Mouse (Mus musculus): ENCODE data around the gene Gpa33.
A peak's percentile ranks its signal among the peaks of the same experiment; 100 is the strongest.
"Not testable (repeated sequence)": the region's sequence is repeated elsewhere in the genome, so short reads cannot be mapped to it uniquely, and the experiment has no call there.

The Gpa33 gene

GRCm38 (mm10) chr1:166135091-166135740, 5.2 kb downstream of the Gpa33 start:
- no peak for DNase-seq

DNA sequence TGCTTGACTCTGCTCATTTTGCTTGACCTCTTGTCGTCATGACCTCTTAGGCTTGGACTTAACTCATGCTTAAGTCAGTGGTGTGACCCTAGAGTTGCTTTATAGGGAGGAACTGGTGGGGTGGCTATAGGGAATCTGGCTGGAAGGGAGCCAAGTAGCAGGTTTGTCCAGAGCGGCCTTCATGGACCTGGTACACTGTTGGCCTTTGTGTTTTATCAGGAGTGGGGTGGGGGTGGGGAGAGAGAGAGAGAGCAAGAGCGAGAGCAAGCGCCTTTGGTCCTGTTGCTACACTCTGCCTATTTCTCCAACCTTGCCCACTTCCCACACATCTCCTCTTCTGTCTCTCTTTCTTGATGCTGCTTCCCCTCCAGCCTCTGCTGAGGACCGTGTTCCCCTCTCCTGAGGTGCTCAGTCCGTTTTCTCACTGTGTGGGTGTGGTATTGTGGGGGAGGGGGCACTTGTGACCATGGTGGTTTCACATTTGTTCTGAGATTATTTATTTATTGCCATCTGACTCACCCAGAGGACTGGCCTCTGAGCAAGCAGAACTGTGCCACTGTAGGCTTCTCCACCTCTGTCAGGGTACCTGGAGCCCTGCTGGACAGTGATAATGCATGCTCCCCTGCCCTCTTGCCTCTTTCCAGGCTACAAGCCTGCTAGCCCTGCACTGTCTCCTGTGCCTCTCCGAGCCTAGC, 7.4 kb downstream of the Gpa33 start:
- no peak for DNase-seq

GRCm38 (mm10) chr1:166138136-166138535, 8.1 kb downstream of the Gpa33 start:
- no peak for DNase-seq

DNA sequence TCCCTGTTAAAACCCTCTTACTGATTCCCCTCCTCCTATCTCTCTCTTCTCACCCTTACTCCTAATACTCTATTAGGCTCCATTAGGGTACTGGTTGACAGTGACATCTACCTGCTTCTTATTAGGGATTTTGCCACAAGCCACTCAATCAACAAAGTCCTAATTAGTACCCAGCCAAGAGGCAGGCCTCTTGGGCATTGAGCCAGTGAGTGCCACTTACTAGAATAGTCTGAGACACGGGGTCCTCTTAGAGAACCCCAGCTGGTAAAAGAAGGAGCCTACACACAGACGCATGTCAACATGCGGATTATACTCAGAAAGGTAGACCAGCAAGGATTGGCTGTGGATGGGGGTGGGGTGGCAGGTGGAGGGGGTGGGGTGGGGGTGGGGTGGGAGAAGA, 9.1 kb downstream of the Gpa33 start:
- no peak for DNase-seq

GRCm38 (mm10) chr1:166139620-166140184, 9.7 kb downstream of the Gpa33 start:
- DNase-seq = no peak

DNA sequence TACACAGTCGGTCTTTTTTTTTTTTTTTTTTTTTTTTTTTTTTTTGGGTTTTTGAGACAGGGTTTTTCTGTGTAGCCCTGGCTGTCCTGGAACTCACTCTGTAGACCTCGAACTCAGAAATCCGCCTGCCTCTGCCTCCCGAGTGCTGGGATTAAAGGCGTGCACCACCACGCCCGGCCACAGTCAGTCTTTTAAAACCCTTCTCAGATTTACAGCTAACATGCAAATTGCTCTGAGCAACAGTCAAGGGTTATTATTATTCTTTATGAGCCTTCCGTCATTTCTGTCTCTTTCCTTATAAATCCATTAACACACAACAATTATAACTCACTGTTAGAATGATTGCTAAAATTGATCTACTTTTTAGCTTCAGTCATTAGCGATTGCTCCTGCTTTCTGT, 11.8 kb downstream of the Gpa33 start:
- not testable (repeated sequence) for DNase-seq

DNA sequence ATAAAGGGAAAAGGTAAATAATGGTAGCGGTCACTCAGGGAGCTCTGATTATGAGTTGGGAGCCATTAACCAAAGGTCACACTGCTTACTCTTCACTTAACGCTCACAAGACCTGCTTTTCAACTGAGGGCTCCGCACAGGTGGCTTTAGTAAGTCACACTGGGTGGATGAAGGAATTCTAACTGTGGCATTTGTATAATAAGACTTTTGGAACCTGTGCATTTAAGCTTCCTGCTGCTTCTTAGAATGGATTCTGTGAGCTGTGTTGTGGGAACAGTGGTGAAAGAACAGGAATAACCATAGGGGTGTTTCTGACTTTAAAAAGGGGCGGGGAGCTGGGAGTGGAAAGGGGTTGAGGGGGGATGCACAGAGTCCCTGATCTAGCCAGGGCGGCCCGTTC, 12.3 kb downstream of the Gpa33 start:
- no peak for DNase-seq

GRCm38 (mm10) chr1:166146626-166147025, 16.6 kb downstream of the Gpa33 start:
- no peak for DNase-seq

DNA sequence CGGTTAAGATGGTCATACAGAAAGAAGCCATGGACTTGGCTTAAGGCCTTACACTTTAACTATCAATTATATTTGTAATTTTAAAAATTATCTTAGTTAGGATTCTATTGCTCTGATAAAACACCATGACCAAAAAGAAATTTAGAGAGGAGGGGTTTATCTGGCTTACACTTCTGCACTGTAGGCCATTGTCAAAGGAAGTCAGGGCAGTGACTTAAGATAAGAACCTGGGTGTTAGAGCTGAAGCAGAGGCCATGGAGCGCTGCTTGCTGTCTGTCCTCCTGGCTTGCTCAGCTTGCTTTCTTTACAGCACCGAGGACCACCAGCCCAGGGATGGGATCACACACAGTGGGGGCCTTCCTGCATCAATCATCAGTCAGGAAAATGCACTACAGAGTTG, 17.6 kb downstream of the Gpa33 start:
- no peak for DNase-seq

DNA sequence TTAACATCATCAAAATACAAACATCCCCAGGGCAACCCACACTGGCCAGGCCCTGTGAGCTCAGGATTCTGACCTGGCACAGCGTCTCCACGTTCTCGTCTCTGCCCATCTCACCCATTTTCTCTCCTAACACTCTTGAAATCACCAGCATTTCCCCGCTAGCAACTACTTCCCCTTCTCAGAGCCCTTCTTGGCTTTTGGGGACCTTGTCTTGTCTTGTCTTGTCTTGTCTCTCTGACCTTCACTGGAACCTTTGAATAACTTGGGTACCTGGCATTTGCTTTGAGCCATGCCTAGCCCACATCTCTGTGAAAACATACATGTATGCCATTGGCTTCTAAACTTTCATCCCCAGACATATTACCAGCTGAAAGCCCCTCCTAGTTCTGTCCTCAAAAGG, 19.4 kb downstream of the Gpa33 start:
- DNase-seq = no peak

DNA sequence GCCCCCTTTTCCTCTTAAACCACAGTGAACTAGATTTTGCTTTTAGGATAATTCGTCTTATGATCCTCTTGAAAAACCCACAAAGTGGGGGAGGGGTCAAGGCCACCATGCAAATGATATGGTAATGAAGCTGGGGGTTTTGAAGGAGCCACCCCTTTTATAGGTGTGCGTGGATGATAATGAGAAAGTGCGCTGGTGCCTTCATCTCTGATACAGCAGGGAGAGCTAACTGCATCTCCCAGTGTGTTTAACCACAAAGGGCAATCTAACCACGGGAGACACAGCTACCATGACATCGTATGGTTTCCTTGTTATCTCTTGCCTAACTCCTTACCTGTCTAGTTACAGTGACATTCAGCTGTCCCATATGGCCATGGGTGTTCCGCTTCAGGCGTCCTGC, 20.0 kb downstream of the Gpa33 start:
- DNase-seq = no peak

DNA sequence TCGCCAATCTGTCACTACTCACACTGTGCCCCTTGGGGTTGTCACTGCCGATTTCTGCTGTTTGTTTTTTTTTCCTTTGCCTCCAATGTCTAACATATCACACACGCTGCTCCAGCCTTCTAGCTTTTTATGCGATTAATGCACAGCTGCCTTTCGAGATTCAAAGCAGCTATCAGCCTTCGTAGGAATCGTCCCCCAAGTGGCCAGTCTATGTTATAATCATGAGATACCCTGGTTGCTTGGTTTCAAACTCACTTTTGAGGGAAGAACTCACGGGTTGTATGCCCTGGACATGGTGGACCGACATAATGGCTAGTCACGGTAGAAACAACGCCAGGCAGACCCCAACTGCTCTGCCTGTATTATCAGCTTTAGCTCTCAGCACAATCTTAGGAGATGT, 21.3 kb downstream of the Gpa33 start:
- no peak for DNase-seq

- no peak for DNase-seq
Measured at GRCm38 (mm10) chr1:166152034-166152433, 22.0 kb downstream of the Gpa33 start.

GRCm38 (mm10) chr1:166153351-166154120, 23.5 kb downstream of the Gpa33 start:
- DNase-seq = peak; percentile 64

GRCm38 (mm10) chr1:166154162-166155112, 24.4 kb downstream of the Gpa33 start:
- DNase-seq = peak; percentile 57

- DNase-seq = no peak
Measured at GRCm38 (mm10) chr1:166155113-166155494, 25.1 kb downstream of the Gpa33 start.

- DNase-seq = no peak
Measured at GRCm38 (mm10) chr1:166157712-166158111, 27.7 kb downstream of the Gpa33 start.

DNA sequence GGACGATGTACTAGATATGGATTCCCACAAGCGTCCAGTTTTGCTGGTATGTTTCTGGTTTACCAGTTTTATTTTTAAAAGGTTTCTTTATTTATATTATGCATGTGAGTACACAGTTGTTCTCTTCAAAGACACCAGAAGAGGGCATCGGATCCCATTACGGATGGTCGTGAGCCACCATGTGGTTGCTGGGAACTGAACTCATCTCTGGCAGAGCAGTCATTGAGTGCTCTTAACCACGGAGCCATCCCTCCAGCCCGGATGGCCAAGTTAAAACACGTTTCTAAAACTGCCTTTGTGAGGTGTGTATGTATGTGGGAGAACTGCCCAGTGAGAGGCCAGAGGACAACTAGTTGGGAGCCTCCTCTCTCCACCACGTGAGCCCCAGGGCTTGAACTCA, 28.6 kb downstream of the Gpa33 start:
- DNase-seq = no peak

DNA sequence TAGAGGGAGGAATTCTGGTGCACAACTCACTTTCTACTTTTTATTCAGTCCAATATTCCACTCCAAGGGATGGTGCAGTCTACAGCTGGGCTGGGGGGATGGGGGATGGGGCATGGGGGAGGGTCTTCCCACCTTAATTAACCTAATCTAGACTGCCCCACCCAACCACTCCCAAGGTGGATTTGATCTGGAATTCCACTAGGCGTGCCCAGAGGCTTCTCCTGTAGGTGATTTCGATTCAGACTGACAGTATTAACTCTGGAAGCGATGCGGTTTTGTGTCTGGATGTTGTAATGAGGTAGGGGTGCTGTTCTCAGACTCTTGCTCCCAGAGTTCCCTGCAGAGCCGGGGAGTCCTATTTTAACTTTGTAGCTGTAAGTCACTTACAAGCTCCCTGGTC, 30.1 kb downstream of the Gpa33 start:
- no peak for DNase-seq

DNA sequence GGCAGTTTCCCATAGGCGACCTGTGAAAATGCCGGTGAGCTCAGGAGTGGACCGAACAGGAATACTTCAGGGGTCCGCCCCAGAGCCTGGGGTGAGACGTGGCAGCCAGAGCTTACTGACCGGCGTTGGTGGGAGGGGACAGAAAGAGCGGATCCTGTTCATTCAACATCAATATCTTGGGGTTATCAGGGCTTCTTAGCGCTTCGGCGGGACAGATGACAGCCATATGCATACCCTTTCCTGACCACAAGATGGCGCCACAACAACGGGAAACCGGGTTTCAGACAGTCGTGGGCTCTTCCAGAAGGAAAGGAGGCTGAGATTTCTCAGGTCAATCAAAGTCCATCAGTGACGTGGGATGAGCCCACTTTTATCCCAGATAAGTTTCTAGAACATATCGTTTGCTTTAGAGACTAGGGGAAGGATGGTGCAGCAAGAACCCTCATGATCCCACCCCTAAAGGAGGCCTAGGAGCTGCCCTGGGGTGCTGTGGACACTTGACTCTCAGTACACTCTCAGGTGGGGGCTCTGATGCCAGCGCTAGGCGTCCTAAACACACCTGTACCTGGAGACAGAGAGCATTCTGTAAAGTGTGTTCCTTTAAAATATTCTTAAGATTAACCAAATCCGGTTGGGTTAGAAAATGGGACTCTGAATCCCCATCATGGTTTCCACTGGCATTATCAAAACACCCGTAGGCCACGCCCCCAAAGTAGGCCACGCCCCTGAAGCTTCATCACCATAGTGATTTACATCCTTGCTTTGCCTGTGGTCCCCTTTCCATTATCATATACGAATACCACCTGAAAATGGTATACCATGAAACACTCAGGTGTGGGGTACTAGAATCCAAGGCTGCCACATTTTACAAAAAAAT, 30.8 kb downstream of the Gpa33 start:
- DNase-seq = peak; percentile 47

DNA sequence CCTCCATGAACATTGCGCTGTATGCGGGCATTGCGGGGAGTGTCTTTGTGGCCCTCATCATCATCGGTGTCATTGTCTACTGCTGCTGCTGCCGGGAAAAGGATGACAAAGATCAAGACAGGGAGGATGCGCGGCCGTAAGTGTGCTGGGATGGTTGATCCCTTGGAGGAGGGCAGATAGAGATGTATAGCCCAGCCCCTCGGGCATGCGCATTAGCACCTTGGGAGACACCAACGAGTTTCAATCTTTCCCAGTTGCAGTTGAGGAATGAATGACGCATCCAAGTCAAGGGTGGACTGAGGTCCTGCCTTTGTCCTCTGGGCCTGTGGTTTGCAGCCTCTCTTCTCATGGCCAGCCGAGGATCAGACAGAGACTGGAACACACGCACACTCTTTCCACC, 34.5 kb downstream of the Gpa33 start:
- DNase-seq = no peak

DNA sequence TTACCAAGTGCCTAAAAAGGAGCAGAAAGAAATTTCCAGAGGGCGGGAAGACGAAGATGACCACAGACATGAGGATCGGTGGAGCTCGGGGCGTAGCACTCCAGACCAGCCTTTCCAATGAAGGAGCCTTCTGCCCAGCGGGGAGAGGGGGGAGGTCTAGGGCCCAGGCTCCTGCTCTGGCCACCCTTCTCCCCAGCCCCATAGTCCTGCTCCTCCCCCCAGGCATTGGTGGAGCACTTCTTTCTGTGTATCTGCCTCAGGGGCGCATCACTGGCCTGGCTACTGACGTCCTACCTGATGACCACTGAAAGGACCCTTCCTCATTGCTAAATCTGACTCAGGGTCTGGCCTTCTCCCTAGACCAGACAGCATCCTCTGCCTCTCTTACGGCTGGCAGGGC, 35.1 kb downstream of the Gpa33 start:
- no peak for DNase-seq

Measured in cerebellum, adult 9-11 months (tissue).